Mouse (Mus musculus) limb, embryonic 10.5 days (tissue): ENCODE results near the gene Raet1e. TPM values are rescaled to one million over a fixed set of nuclear protein-coding genes. Genes with fewer than 3 reads are reported as not detected.
"Not testable (repeated sequence)": the region's sequence is repeated elsewhere in the genome, so short reads cannot be mapped to it uniquely, and the experiment has no call there.

ENCODE experiments used
- DNase-seq: peaks from one replicate; pipeline ENCODE4 v3.0.0-alpha.2; 2017; ENCODE audit warnings: low spot score
- H3K27ac ChIP-seq: fragments of 300-500 bp; sonication (generic); 2 replicates; pipeline ENCODE4 v1.5.1; 2016; ENCODE audit warnings: mild to moderate bottlenecking
- H3K27me3 ChIP-seq: fragments of 300-500 bp; sonication (generic); 2 replicates; pipeline ENCODE4 v1.6.1; 2016; ENCODE audit warnings: low read depth, mild to moderate bottlenecking; ENCODE audit not compliant: poor library complexity, severe bottlenecking
- H3K36me3 ChIP-seq: fragments of 300-500 bp; sonication (generic); 2 replicates; pipeline ENCODE4 v1.6.1; 2016; ENCODE audit warnings: mild to moderate bottlenecking, moderate library complexity
- H3K4me1 ChIP-seq: fragments of 300-500 bp; sonication (generic); 2 replicates; pipeline ENCODE4 v1.6.1; 2016
- H3K4me3 ChIP-seq: fragments of 300-500 bp; sonication (generic); 2 replicates; pipeline ENCODE4 v1.5.1; 2016; ENCODE audit warnings: mild to moderate bottlenecking, moderate library complexity
- H3K9me3 ChIP-seq: fragments of 300-500 bp; sonication (generic); replicated peaks from 2 replicates; pipeline ENCODE4 v1.6.1; 2016; ENCODE audit warnings: mild to moderate bottlenecking
- WGBS: fragments of 180-500 bp; shearing (Covaris S2); methylation state at CpG from one replicate; pipeline ENCODE4 v1.1.7; 2016; 5-methylcytosine and 5-hydroxymethylcytosine counted together
- polyA plus RNA-seq: library from polyadenylated mRNA; unstranded; fragments of >200 nt; fragmentation: Nextera tagmentation; extraction: Ambion mirVana; gene quantifications from 2 replicates; pipeline ENCODE4 v1.2.1, GENCODE M21; 2016

The Raet1e gene
- polyA plus RNA-seq, 1 experiment from 2014 or later = 12.8 TPM

DNA sequence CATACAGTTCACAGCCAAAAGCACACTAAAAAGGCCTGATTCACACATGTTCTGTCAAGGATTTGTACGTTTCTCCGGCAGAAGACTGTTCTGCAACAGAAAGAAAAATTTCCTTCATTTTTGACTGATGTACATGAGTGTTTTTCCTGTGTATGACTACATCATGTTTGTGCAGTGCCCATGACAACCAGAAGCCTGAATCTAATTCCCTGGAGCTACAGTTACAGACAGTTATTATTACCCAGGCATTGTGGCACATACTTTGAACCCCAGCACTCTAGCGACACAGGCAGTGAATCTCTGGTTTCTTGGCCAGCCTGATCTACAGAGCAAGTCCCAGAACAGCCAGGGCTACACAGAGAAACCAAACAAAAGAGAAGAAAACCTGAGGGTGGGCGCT lies 147.4 kb downstream of the Raet1e start:
- H3K4me3 ChIP-seq = no peak overlapping the region
- no peaks in the 10 kb centered on the region for H3K9me3 ChIP-seq
- DNase-seq = no peak
- 91% methylated on average over 4 of the region's 4 CpGs for WGBS
- H3K36me3 ChIP-seq = no peaks in the 10 kb centered on the region
- no peak overlapping the region for H3K27ac ChIP-seq
- no peaks in the 10 kb centered on the region for H3K4me1 ChIP-seq
- H3K27me3 ChIP-seq = no peaks in the 10 kb centered on the region

GRCm38 (mm10) chr10:22306452-22306851 lies 148.1 kb downstream of the Raet1e start:
- Histone ChIP-seq H3K27me3 (no peaks in the 10 kb centered on the region), H3K4me1 (no peaks in the 10 kb centered on the region), H3K9me3 (no peaks in the 10 kb centered on the region), H3K36me3 (no peaks in the 10 kb centered on the region), H3K4me3 (no peak overlapping the region), H3K27ac (no peak overlapping the region)
- no peak for DNase-seq
- 56% methylated on average over 4 of the region's 4 CpGs for WGBS

GRCm38 (mm10) chr10:22308221-22308620 lies 149.9 kb downstream of the Raet1e start:
- DNase-seq = no peak
- no peaks in the 10 kb centered on the region for H3K4me1 ChIP-seq
- H3K36me3 ChIP-seq = no peaks in the 10 kb centered on the region
- H3K4me3 ChIP-seq = no peak overlapping the region
- no peak overlapping the region for H3K27ac ChIP-seq
- H3K27me3 ChIP-seq = no peaks in the 10 kb centered on the region
- no peaks in the 10 kb centered on the region for H3K9me3 ChIP-seq
- whole genome bisulfite sequencing = 70% methylated on average over 1 of the region's 1 CpGs

DNA sequence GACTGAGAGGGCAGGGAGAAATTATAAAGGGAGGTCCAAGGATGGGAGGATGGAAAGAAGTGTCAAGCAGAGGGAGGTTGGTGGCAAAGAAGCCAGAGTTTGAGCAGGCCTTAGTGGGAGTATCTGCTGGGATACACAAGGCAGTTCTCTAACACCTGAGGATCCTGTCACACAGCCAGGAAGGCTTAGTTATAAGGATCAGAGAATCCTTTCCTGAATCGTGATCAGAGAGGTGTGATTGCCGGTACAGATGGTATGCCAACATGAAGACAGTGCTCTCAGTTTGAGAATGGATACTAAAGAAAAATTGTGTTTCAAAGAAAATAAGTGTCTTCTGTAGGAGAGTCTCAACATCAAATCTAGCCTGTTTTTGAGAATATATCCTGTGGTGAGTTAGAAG lies 164.5 kb downstream of the Raet1e start:
- Histone ChIP-seq H3K4me1 (no peaks in the 10 kb centered on the region), H3K27ac (no peak overlapping the region), H3K4me3 (no peak overlapping the region), H3K9me3 (no peaks in the 10 kb centered on the region), H3K36me3 (no peaks in the 10 kb centered on the region), H3K27me3 (no peaks in the 10 kb centered on the region)
- no peak for DNase-seq
- WGBS = 94% methylated on average over 2 of the region's 2 CpGs

DNA sequence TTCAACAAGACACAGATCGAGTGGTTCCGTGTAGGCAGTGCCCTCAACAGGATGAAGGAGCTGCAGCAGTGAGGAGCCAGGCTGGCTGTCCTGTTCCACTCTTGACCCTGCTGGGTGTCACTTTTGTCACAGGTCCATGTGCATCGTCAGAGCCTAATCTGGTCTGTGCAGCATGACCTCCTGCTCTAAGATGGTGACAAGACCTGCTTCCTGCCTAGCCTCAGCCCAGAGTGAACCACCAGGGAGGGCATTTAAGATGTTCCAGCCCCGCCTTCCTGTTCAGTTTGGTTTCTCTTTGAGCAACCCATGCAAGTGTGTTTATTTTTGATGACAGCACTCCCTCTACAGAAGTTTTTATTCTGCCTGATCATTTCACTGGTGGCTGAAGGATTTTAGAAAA lies 187.4 kb downstream of the Raet1e start:
- not testable (repeated sequence) for H3K9me3 ChIP-seq, H3K4me1 ChIP-seq, H3K36me3 ChIP-seq, H3K27me3 ChIP-seq, DNase-seq, H3K27ac ChIP-seq, H3K4me3 ChIP-seq
- WGBS = 71% methylated on average over 4 of the region's 4 CpGs

- not testable (repeated sequence) for H3K36me3 ChIP-seq, H3K27ac ChIP-seq, DNase-seq, H3K4me3 ChIP-seq, H3K9me3 ChIP-seq, H3K27me3 ChIP-seq, H3K4me1 ChIP-seq
- 76% methylated on average over 6 of the region's 6 CpGs for WGBS
Observed at GRCm38 (mm10) chr10:22353548-22354195, 195.3 kb downstream of the Raet1e start.

GRCm38 (mm10) chr10:22354196-22354574 lies 195.8 kb downstream of the Raet1e start:
- DNase-seq, H3K27me3 ChIP-seq, H3K36me3 ChIP-seq, H3K4me1 ChIP-seq, H3K9me3 ChIP-seq, H3K4me3 ChIP-seq, H3K27ac ChIP-seq: not testable (repeated sequence)
- 88% methylated on average over 2 of the region's 2 CpGs for WGBS

GRCm38 (mm10) chr10:22357373-22357772 lies 199.0 kb downstream of the Raet1e start:
- not testable (repeated sequence) for H3K9me3 ChIP-seq, H3K27ac ChIP-seq, DNase-seq, H3K36me3 ChIP-seq, H3K27me3 ChIP-seq, H3K4me1 ChIP-seq, H3K4me3 ChIP-seq
- 81% methylated on average over 1 of the region's 1 CpGs for WGBS

GRCm38 (mm10) chr10:22360252-22360651 lies 201.9 kb downstream of the Raet1e start, which contains the start of gene Raet1d:
Raet1d (plus strand) TSS chr10:22360552.
- not testable (repeated sequence) for H3K4me1 ChIP-seq, DNase-seq, H3K36me3 ChIP-seq, H3K4me3 ChIP-seq, H3K27ac ChIP-seq, H3K9me3 ChIP-seq, H3K27me3 ChIP-seq
- WGBS = 70% methylated on average over 3 of the region's 3 CpGs

DNA sequence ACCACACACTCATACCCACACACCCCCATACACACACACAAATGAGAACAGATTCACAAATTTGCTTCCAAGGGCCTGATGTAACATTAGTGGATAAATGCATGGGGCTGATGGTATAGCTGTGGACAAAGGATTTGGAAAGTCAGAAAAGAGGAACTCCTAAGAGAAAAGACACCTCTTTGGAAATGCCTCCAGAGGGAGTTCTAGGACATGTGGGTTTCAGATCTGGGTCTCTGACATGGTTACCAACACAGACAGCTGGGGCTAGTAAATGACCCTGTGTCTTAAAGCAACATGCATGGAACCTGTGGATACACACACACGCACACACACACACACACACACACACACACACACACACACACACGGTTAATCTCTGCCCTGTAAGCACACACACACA lies 202.6 kb downstream of the Raet1e start:
- H3K9me3 ChIP-seq, H3K36me3 ChIP-seq, H3K4me1 ChIP-seq, H3K4me3 ChIP-seq, DNase-seq, H3K27ac ChIP-seq, H3K27me3 ChIP-seq: not testable (repeated sequence)
- 38% methylated on average over 2 of the region's 2 CpGs for WGBS

- not testable (repeated sequence) for H3K9me3 ChIP-seq, H3K27me3 ChIP-seq, H3K4me1 ChIP-seq, H3K36me3 ChIP-seq, H3K27ac ChIP-seq
- peak; percentile 56 for DNase-seq
- peak overlapping the region; percentile 34 for H3K4me3 ChIP-seq
- WGBS = 2% methylated on average over 10 of the region's 15 CpGs
Observed at GRCm38 (mm10) chr10:22361415-22362352, 203.3 kb downstream of the Raet1e start.

- WGBS = 86% methylated on average over 2 of the region's 2 CpGs
Observed at GRCm38 (mm10) chr10:22362466-22362865, 204.1 kb downstream of the Raet1e start.

DNA sequence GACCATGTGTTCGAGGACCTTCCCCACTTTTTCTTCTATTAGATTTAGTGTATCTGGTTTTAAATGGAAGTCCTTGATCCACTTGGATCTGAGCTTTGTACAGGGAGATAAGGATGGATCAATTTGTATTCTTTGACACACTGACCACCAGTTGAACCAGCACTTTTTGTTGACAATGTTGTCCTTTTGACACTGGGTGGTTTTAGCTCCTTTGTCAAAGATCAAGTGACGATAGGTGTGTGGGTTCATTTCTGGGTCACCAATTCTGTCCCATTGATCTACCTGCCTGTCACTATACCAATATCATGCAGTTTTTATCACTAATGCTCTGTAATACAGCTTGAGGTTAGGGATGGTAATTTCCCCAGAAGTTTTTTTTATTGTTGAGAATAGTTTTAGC lies 206.5 kb downstream of the Raet1e start:
- H3K27ac ChIP-seq, H3K4me3 ChIP-seq, DNase-seq, H3K36me3 ChIP-seq, H3K9me3 ChIP-seq, H3K4me1 ChIP-seq, H3K27me3 ChIP-seq: not testable (repeated sequence)
- WGBS = 74% methylated on average over 2 of the region's 2 CpGs

More at GRCm38 (mm10) chr10:22362466-22362865, 204.1 kb downstream of the Raet1e start:
- H3K27ac ChIP-seq, H3K27me3 ChIP-seq, H3K9me3 ChIP-seq, H3K4me3 ChIP-seq, H3K36me3 ChIP-seq, H3K4me1 ChIP-seq, DNase-seq: not testable (repeated sequence)
